ENCODE assay signal across 8 mouse cellular contexts in the genomic region with DNA sequence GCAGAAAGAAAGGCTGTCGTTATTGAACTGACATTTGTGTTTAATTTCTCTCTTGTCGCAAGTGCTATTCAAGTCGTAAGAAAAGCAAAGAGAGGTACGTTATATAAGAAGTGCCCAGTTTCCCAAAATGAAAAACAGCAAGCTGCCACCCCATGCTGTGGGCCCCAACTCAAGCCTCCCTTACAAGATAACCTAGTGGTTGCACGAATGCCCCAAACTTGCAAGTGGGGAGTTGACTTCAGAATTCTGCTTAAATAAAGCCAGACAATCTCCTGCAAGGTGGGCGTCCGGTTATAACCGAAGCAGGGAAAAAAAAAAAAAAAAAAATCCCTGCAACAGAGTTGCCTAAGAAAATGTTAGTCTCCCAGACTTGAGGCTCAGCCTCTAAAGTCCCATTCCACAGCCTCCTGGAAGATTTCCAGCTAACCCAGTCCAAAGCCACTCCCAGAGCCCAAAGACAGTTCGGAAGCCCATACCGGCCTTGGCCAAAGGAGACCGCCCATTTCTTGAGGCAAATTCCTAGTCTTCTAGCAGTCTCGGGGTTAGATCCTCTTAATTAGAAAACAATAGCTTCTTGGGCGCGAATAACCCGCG. TPM values are rescaled to one million over a fixed set of nuclear protein-coding genes. Genes with fewer than 3 reads are reported as not detected.
A peak's percentile ranks its signal among the peaks of the same experiment; 100 is the strongest.
DNase-seq lines count a peak whose midpoint lies in the region; ATAC-seq lines count a peak whose summit lies in the region.

No protein-coding gene starts in this region.

- no peak overlapping the region for H3K27ac ChIP-seq in kidney, embryonic 15.5 days
- no peak overlapping the region for H3K27ac ChIP-seq in embryonic facial prominence, embryonic 11.5 days (replicated peaks; ENCODE audit: low read depth, low read length)
- H3K27ac ChIP-seq in hindbrain, embryonic 16.5 days (ENCODE audit: low read depth, low read length) = no peak overlapping the region
- no peak overlapping the region for H3K27ac ChIP-seq in midbrain, embryonic 16.5 days (ENCODE audit: low read length)

- peak overlapping the region; percentile 89 for H3K4me2 ChIP-seq in kidney, embryonic 15.5 days
- peak overlapping the region; percentile 84 for H3K4me2 ChIP-seq in embryonic facial prominence, embryonic 11.5 days (ENCODE audit: low read depth, low read length)
- peak overlapping the region; percentile 63 for H3K4me2 ChIP-seq in hindbrain, embryonic 16.5 days (ENCODE audit: low read length)
- H3K4me2 ChIP-seq in midbrain, embryonic 16.5 days (ENCODE audit: low read length) = peak overlapping the region; percentile 53

- peaks cover 21% of the 10 kb centered on the region for H3K4me1 ChIP-seq in kidney, embryonic 15.5 days
- peaks cover 2% of the 10 kb centered on the region; the same call in 1 of the 2 replicates for H3K4me1 ChIP-seq in embryonic facial prominence, embryonic 11.5 days (ENCODE audit: control insufficient read depth, insufficient read depth, low read length)
- H3K4me1 ChIP-seq in hindbrain, embryonic 16.5 days (ENCODE audit: control insufficient read depth, insufficient read depth, low read depth, low read length) = peaks cover 10% of the 10 kb centered on the region
- peaks cover 13% of the 10 kb centered on the region for H3K4me1 ChIP-seq in midbrain, embryonic 16.5 days (ENCODE audit: control insufficient read depth, insufficient read depth, low read length)

- DNase-seq in kidney, adult 11 months = no peak
- DNase-seq in embryonic facial prominence, embryonic 11.5 days (ENCODE audit: low spot score) = peak; percentile 39
- DNase-seq in cerebellum, postnatal 4 days (ENCODE audit: low spot score in 2 of 2) = no peak
- DNase-seq in thymus, postnatal 25 days = no peak
- DNase-seq in cerebellum, adult 18-20 months = no peak

- H3K4me3 ChIP-seq in kidney, embryonic 15.5 days (replicated peaks) = peak overlapping the region; percentile 53
- peak overlapping the region; percentile 44 for H3K4me3 ChIP-seq in embryonic facial prominence, embryonic 11.5 days (ENCODE audit: low read depth, low read length)
- H3K4me3 ChIP-seq in hindbrain, embryonic 16.5 days (ENCODE audit: low read length) = peak overlapping the region; percentile 38
- H3K4me3 ChIP-seq in midbrain, embryonic 16.5 days (ENCODE audit: low read depth, low read length) = peak overlapping the region; percentile 27

- no peak for ATAC-seq in kidney, embryonic 15.5 days (replicated peaks; ENCODE audit: low FRiP score)
- no peak for ATAC-seq in embryonic facial prominence, embryonic 11.5 days (replicated peaks; ENCODE audit: insufficient number of reproducible peaks, low FRiP score, low TSS enrichment, low read depth)
- no peak for ATAC-seq in hindbrain, embryonic 16.5 days
- no peak for ATAC-seq in midbrain, embryonic 16.5 days

- peak overlapping the region; percentile 1; the same call in 1 of the 2 replicates for H3K9ac ChIP-seq in kidney, embryonic 15.5 days
- peak overlapping the region; percentile 48; the same call in 1 of the 2 replicates for H3K9ac ChIP-seq in embryonic facial prominence, embryonic 11.5 days (replicated peaks; ENCODE audit: low read length)
- H3K9ac ChIP-seq in hindbrain, embryonic 16.5 days (ENCODE audit: low read depth, low read length) = no peak overlapping the region; the same call in 1 of the 2 replicates
- H3K9ac ChIP-seq in midbrain, embryonic 16.5 days (ENCODE audit: low read depth, low read length) = peak overlapping the region; percentile 20; the same call in 1 of the 2 replicates

- H3K27me3 ChIP-seq in kidney, embryonic 15.5 days = peaks cover 70% of the 10 kb centered on the region
- peaks cover 43% of the 10 kb centered on the region for H3K27me3 ChIP-seq in embryonic facial prominence, embryonic 11.5 days (ENCODE audit: control insufficient read depth, insufficient read depth, low read length)
- H3K27me3 ChIP-seq in hindbrain, embryonic 16.5 days (replicated peaks; ENCODE audit: control insufficient read depth, insufficient read depth, low read length) = peaks cover 47% of the 10 kb centered on the region
- peaks cover 47% of the 10 kb centered on the region for H3K27me3 ChIP-seq in midbrain, embryonic 16.5 days (ENCODE audit: control insufficient read depth, insufficient read depth, low read depth, low read length)

- H3K9me3 ChIP-seq in kidney, embryonic 15.5 days (replicated peaks) = no peaks in the 10 kb centered on the region
- no peaks in the 10 kb centered on the region for H3K9me3 ChIP-seq in embryonic facial prominence, embryonic 11.5 days (replicated peaks; ENCODE audit: control insufficient read depth, low read length)
- H3K9me3 ChIP-seq in hindbrain, embryonic 16.5 days (ENCODE audit: control insufficient read depth, low read length) = no peaks in the 10 kb centered on the region
- no peaks in the 10 kb centered on the region for H3K9me3 ChIP-seq in midbrain, embryonic 16.5 days (replicated peaks; ENCODE audit: control insufficient read depth, low read length, poor library complexity, severe bottlenecking)

- H3K36me3 ChIP-seq in kidney, embryonic 15.5 days = no peaks in the 10 kb centered on the region
- H3K36me3 ChIP-seq in embryonic facial prominence, embryonic 11.5 days (replicated peaks; ENCODE audit: control insufficient read depth, insufficient read depth, low read depth, low read length) = no peaks in the 10 kb centered on the region
- H3K36me3 ChIP-seq in hindbrain, embryonic 16.5 days (ENCODE audit: control insufficient read depth, insufficient read depth, low read length) = no peaks in the 10 kb centered on the region
- H3K36me3 ChIP-seq in midbrain, embryonic 16.5 days (ENCODE audit: control insufficient read depth, insufficient read depth, low read length) = no peaks in the 10 kb centered on the region

- 6% methylated on average over 16 of the region's 16 CpGs for WGBS in kidney, embryonic 15.5 days
- 2% methylated on average over 16 of the region's 16 CpGs for WGBS in embryonic facial prominence, embryonic 11.5 days
- WGBS in hindbrain, embryonic 16.5 days = 6% methylated on average over 16 of the region's 16 CpGs
- WGBS in midbrain, embryonic 16.5 days = 7% methylated on average over 16 of the region's 16 CpGs

RNA-seq across cellular contexts. Expression of gene Sp9, which starts 8.5 kb away (rescaled TPM):
- 0.06 TPM in 1 of 2 replicates, not detected in the other for polyA plus RNA-seq in kidney, embryonic 15.5 days (2015; fragmentation: Nextera tagmentation; extraction: Ambion mirVana)
- polyA plus RNA-seq in embryonic facial prominence, embryonic 11.5 days (2014; fragmentation: Nextera tagmentation; extraction: Ambion mirVana) = 0.98 and 1.6 TPM in 2 replicates
- polyA plus RNA-seq in hindbrain, embryonic 16.5 days (2015; fragmentation: Nextera tagmentation; extraction: Ambion mirVana) = 0.35 and 0.96 TPM in 2 replicates
- polyA plus RNA-seq in midbrain, embryonic 16.5 days (2015; fragmentation: Nextera tagmentation; extraction: Ambion mirVana) = 3.0 and 4.2 TPM in 2 replicates

RNA-seq across cellular contexts. Expression of gene Ola1, which starts 44.5 kb away (rescaled TPM):
- 88.9 and 97.6 TPM in 2 replicates for polyA plus RNA-seq in kidney, embryonic 15.5 days (2015; fragmentation: Nextera tagmentation; extraction: Ambion mirVana)
- polyA plus RNA-seq in embryonic facial prominence, embryonic 11.5 days (2014; fragmentation: Nextera tagmentation; extraction: Ambion mirVana) = 107 and 117 TPM in 2 replicates
- 97.0 and 110 TPM in 2 replicates for polyA plus RNA-seq in hindbrain, embryonic 16.5 days (2015; fragmentation: Nextera tagmentation; extraction: Ambion mirVana)
- 97.1 and 98.5 TPM in 2 replicates for polyA plus RNA-seq in midbrain, embryonic 16.5 days (2015; fragmentation: Nextera tagmentation; extraction: Ambion mirVana)

RNA-seq across cellular contexts. Expression of gene Scrn3, which starts 49.1 kb away (rescaled TPM):
- polyA plus RNA-seq in kidney, embryonic 15.5 days (2015; fragmentation: Nextera tagmentation; extraction: Ambion mirVana) = 18.5 TPM in 2 replicates
- 14.5 and 14.7 TPM in 2 replicates for polyA plus RNA-seq in embryonic facial prominence, embryonic 11.5 days (2014; fragmentation: Nextera tagmentation; extraction: Ambion mirVana)
- 8.2 and 8.4 TPM in 2 replicates for polyA plus RNA-seq in hindbrain, embryonic 16.5 days (2015; fragmentation: Nextera tagmentation; extraction: Ambion mirVana)
- polyA plus RNA-seq in midbrain, embryonic 16.5 days (2015; fragmentation: Nextera tagmentation; extraction: Ambion mirVana) = 6.7 and 8.1 TPM in 2 replicates

RNA-seq across cellular contexts. Expression of gene Cir1, which starts 49.2 kb away (rescaled TPM):
- 24.5 and 25.8 TPM in 2 replicates for polyA plus RNA-seq in kidney, embryonic 15.5 days (2015; fragmentation: Nextera tagmentation; extraction: Ambion mirVana)
- polyA plus RNA-seq in embryonic facial prominence, embryonic 11.5 days (2014; fragmentation: Nextera tagmentation; extraction: Ambion mirVana) = 26.8 and 28.1 TPM in 2 replicates
- polyA plus RNA-seq in hindbrain, embryonic 16.5 days (2015; fragmentation: Nextera tagmentation; extraction: Ambion mirVana) = 20.9 and 23.8 TPM in 2 replicates
- polyA plus RNA-seq in midbrain, embryonic 16.5 days (2015; fragmentation: Nextera tagmentation; extraction: Ambion mirVana) = 25.5 and 26.6 TPM in 2 replicates
